In the genomic region with DNA sequence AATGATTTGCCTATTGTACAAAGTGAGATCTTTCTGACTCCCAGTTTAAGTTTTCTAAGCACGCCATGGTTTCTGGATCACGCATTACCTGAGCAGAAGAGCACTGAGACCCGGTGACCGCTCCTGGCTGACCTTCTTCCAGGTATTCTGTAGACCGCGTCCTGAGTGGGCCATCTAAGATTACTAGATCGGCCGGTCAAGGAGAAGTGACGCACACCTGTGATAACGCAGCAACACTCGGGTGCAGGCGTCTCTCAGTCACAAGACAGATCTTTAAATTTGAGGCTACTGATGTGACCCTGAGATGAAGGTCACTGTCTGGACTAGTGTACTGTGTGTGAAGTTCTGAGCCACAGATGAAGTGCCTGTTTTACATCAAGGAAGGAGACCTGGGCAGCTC, we compare ENCODE assay signal across 19 mouse cellular contexts. TPM values are rescaled to one million over a fixed set of nuclear protein-coding genes. Genes with fewer than 3 reads are reported as not detected.
DNase-seq lines count a peak whose midpoint lies in the region; ATAC-seq and TF ChIP-seq lines count a peak whose summit lies in the region.
"Had no signal": no experiment of that assay in that cellular context is flagged by ENCODE, and none has a peak within 500 bp of the region (broad histone marks: within the 10 kb centered on the region; RNA-seq: fewer than 3 reads in every experiment).

No protein-coding gene starts in this region.

- no peaks in the 10 kb centered on the region for H3K4me1 ChIP-seq in forebrain, postnatal 0 days (ENCODE audit: insufficient read depth)

- peaks cover 100% of the 10 kb centered on the region for H3K79me2 ChIP-seq in myocyte (ENCODE audit: control insufficient read depth, insufficient read depth)

- WGBS in forebrain, postnatal 0 days: 98% methylated on average over 12 of the region's 12 CpGs

- TF ChIP-seq POLR2A in myocyte (IDR thresholded peaks at IDR 0.05; ENCODE audit: insufficient read length, low read depth): no peak

- no peak overlapping the region for H3K4me2 ChIP-seq in myocyte (ENCODE audit: low read depth)
- no peak overlapping the region for H3K4me2 ChIP-seq in forebrain, postnatal 0 days (ENCODE audit: low read depth)
- H3K4me2 ChIP-seq: embryonic facial prominence, embryonic 15.5 days; forebrain, embryonic 15.5 days; hindbrain, embryonic 14.5 days had no signal

- no peak for ATAC-seq in forebrain, postnatal 0 days
- ATAC-seq: forebrain, embryonic 15.5 days; intestine, embryonic 16.5 days; Patski had no signal

- 0 out of 2 replicates have a peak overlapping the region, but pooled peaks have one; percentile 51 for H3K27ac ChIP-seq in gastrocnemius, adult 2 months
- H3K27ac ChIP-seq in forebrain, postnatal 0 days (ENCODE audit: low read depth, low read length): no peak overlapping the region
- H3K27ac ChIP-seq: embryonic facial prominence, embryonic 15.5 days; forebrain, embryonic 15.5 days; hindbrain, embryonic 10.5 days; hindbrain, embryonic 14.5 days had no signal

- H3K36me3 ChIP-seq in myocyte (ENCODE audit: control insufficient read depth, insufficient read depth): peaks cover 25% of the 10 kb centered on the region
- peaks cover 3% of the 10 kb centered on the region; the same call in 1 of the 2 replicates for H3K36me3 ChIP-seq in forebrain, postnatal 0 days (ENCODE audit: insufficient read depth)

- H3K27me3 ChIP-seq in myocyte (ENCODE audit: control insufficient read depth, insufficient read depth, insufficient read length): no peaks in the 10 kb centered on the region
- no peaks in the 10 kb centered on the region for H3K27me3 ChIP-seq in forebrain, postnatal 0 days (ENCODE audit: insufficient read depth, low read length)
- H3K27me3 ChIP-seq: CH12.LX; embryonic facial prominence, embryonic 15.5 days; forebrain, embryonic 15.5 days; Patski had no signal

- TF ChIP-seq CTCF in gastrocnemius, adult 2 months (IDR thresholded peaks at IDR 0.05): no peak
- TF ChIP-seq CTCF in forebrain, postnatal 0 days (IDR thresholded peaks at IDR 0.05; ENCODE audit: low read depth): no peak

- H3K9me3 ChIP-seq in forebrain, postnatal 0 days (ENCODE audit: low read length): no peaks in the 10 kb centered on the region
- H3K9me3 ChIP-seq: embryonic facial prominence, embryonic 15.5 days; forebrain, embryonic 15.5 days had no signal

- no peak for DNase-seq in gastrocnemius, adult 2 months
- DNase-seq in gastrocnemius, adult 18-20 months (ENCODE audit: low spot score): no peak
- DNase-seq in ZHBTc4 (ENCODE audit: low read depth, low spot score): peak; percentile 42
- DNase-seq in adrenal gland, postnatal 10 days: peak; percentile 23
- no peak for DNase-seq in forebrain, postnatal 0 days
- DNase-seq: cerebellum, adult 11 months; cerebellum, adult 8-10 months; cerebellum, postnatal 14 days; embryo, embryonic 11 days; gastrocnemius, postnatal 25 days; kidney, adult 9 months had no signal

- no peak overlapping the region for H3K4me3 ChIP-seq in gastrocnemius, adult 2 months
- H3K4me3 ChIP-seq in myocyte: no peak overlapping the region
- no peak overlapping the region for H3K4me3 ChIP-seq in forebrain, postnatal 0 days (ENCODE audit: low read depth, low read length)
- H3K4me3 ChIP-seq: embryonic facial prominence, embryonic 15.5 days; forebrain, embryonic 15.5 days; hindbrain, embryonic 10.5 days had no signal

- intact Hi-C loops in gastrocnemius, adult 2 months (cut with DNase I): no loop called here

- no peak overlapping the region for H3K9ac ChIP-seq in forebrain, postnatal 0 days
- H3K9ac ChIP-seq: embryonic facial prominence, embryonic 15.5 days; forebrain, embryonic 15.5 days; hindbrain, embryonic 14.5 days had no signal

- no peak overlapping the region for H3ac ChIP-seq in myocyte (ENCODE audit: control insufficient read depth, insufficient read length)

TF ChIP-seq in myocyte, 11 proteins besides CTCF, POLR2A, EP300 and RAD21:
- no peak for TF ChIP-seq USF1 (IDR thresholded peaks at IDR 0.05; ENCODE audit: low read depth)
- no peak for TF ChIP-seq REST (IDR thresholded peaks at IDR 0.05; ENCODE audit: insufficient read depth, insufficient read length)
- TF ChIP-seq CEBPB (IDR thresholded peaks at IDR 0.05; ENCODE audit: insufficient read depth, poor library complexity, severe bottlenecking): no peak
- peak; percentile 9 for TF ChIP-seq POLR2AphosphoS2 (IDR thresholded peaks at IDR 0.05; ENCODE audit: insufficient read length, low read depth)

RNA-seq across cellular contexts. Expression of a gene that starts 15.2 kb away (rescaled TPM):
- total RNA-seq in gastrocnemius, adult 2 months (2021): 10 to 100 TPM; 16.5 to 28.2 TPM
- total RNA-seq in gastrocnemius, adult 18-20 months (2021): 10 to 100 TPM; 15.2 to 21.6 TPM
- 100 to 1,000 TPM; 148 to 215 TPM for total RNA-seq in adrenal gland, postnatal 10 days (2021)
- 589 TPM for polyA plus RNA-seq in myocyte (2012; fragmentation: generic; extraction: Trizol)
- 128 and 150 TPM in 2 replicates for total RNA-seq in forebrain, postnatal 0 days (2014; rRNA removed)
- polyA plus RNA-seq in forebrain, postnatal 0 days (2015; fragmentation: Nextera tagmentation; extraction: Ambion mirVana): 307 and 319 TPM in 2 replicates

Comparison
In these comparisons a context has a peak if more than half of its experiments do, and no peak if none do; other contexts are left out.
1. DNase-seq: peak in ZHBTc4 (single experiment) and adrenal gland, postnatal 10 days (single experiment); none in gastrocnemius, adult 2 months (single experiment), gastrocnemius, adult 18-20 months (single experiment) and forebrain, postnatal 0 days (single experiment).